ENCODE assay signal across 8 mouse cellular contexts in the genomic region with DNA sequence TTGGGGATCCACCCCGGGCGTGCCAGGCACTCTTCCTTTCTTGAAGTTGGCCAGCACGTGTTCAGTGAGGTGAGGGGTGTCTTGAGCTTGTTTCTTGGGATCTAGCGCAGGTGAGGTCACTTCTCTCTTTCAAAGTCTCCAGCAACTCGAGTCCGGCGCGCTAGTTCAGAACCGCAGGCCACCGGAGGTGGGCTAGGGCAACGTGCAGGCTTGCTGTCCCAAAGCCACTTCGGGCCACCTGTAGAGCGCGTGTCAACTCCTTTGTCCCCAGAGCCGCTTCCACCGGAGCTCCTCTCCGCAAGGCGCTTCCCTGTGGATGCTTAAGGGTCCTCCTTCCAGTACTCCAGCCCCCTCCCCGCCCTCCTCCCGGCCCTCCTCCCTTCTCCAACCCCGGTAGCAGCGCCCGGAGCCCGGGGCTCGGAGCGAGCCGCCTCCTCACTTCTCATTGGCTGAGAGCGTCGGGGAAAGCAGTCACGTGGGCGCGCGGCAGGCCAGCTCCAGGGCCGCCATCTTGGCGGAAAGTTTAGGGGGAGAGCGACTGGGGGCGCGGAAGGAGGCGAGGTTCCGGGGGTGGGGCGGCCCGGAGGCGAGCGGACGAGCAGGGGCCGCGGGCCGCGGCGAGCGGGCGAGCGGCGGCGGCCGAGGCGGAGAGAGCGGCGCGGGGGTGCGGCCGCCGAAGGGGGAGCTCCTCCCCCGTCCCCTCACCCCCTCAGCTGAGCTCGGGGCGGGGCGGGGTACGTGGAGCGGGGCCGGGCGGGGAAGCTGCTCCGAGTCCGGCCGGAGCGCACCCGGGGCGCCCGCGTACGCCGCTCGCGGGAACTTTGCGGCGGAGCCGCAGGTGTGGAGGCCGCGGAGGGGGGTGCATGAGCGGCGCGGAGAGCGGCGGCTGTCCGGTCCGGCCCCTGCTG. TPM values are rescaled to one million over a fixed set of nuclear protein-coding genes. Genes with fewer than 3 reads are reported as not detected.
DNase-seq lines count a peak whose midpoint lies in the region; ATAC-seq lines count a peak whose summit lies in the region.

A gene (plus strand): TSS at position 65 of the 908 bp plus-strand sequence.

- H3K4me2 ChIP-seq in hindbrain, embryonic 13.5 days: peak within 1 kb of the TSS; percentile 73

- no peaks in the 10 kb centered on the region for H3K9me3 ChIP-seq in hindbrain, embryonic 13.5 days

- H3K36me3 ChIP-seq in hindbrain, embryonic 13.5 days: peaks cover 3% of the 10 kb centered on the region; the same call in 1 of the 2 replicates

- peak within 1 kb of the TSS; percentile 95 for H3K4me3 ChIP-seq in hindbrain, embryonic 13.5 days

- peak; percentile 96 for ATAC-seq in hindbrain, embryonic 13.5 days (ENCODE audit: low FRiP score)

- peaks cover 12% of the 10 kb centered on the region; the same call in 1 of the 2 replicates for H3K27me3 ChIP-seq in hindbrain, embryonic 13.5 days

- H3K27ac ChIP-seq in hindbrain, embryonic 13.5 days: peak within 1 kb of the TSS; percentile 89

- peak within 1 kb of the TSS; percentile 88 for H3K9ac ChIP-seq in hindbrain, embryonic 13.5 days

- peak; percentile 97 for DNase-seq in NIH3T3 (ENCODE audit: low read depth)
- peak; percentile 88 to 90 for DNase-seq in cerebellum, postnatal 10 days
- peak; percentile 47 to 68 for DNase-seq in frontal cortex, postnatal 14 days (ENCODE audit: low spot score in 2 of 2)
- DNase-seq in layer of hippocampus, postnatal 25 days (ENCODE audit: extremely low spot score in 1 of 2, low spot score in 1 of 2): peak; percentile 69 to 76
- DNase-seq in lung, postnatal 25 days (ENCODE audit: low spot score): peak; percentile 90
- DNase-seq in retina, embryonic 14.5 days (ENCODE audit: low spot score): peak; percentile 93
- peak; percentile 89 for DNase-seq in thymus, postnatal 4 days

- 1% methylated on average over 74 of the region's 95 CpGs for WGBS in hindbrain, embryonic 13.5 days

- H3K4me1 ChIP-seq in hindbrain, embryonic 13.5 days (replicated peaks): peaks cover 19% of the 10 kb centered on the region

RNA-seq across cellular contexts. Expression of the gene that starts here (rescaled TPM):
- polyA plus RNA-seq in hindbrain, embryonic 13.5 days (2015; fragmentation: Nextera tagmentation; extraction: Ambion mirVana): 11.9 and 12.6 TPM in 2 replicates
- total RNA-seq in layer of hippocampus, postnatal 25 days (2021): 10 to 100 TPM; 71.5 to 77.6 TPM

Comparison
In these comparisons a context has a peak if more than half of its experiments do, and no peak if none do; other contexts are left out.
1. Peak in every context shown above with its lines: DNase-seq, ATAC-seq, H3K4me3 ChIP-seq and H3K27ac ChIP-seq.